Mouse (Mus musculus) granulocyte monocyte progenitor cell, adult 5-6 weeks (primary cell): ENCODE results near the gene Glb1l3. TPM values are rescaled to one million over a fixed set of nuclear protein-coding genes. Genes with fewer than 3 reads are reported as not detected.
A peak's percentile ranks its signal among the peaks of the same experiment; 100 is the strongest.
"Not testable (repeated sequence)": the region's sequence is repeated elsewhere in the genome, so short reads cannot be mapped to it uniquely, and the experiment has no call there.

Experiments used
- ATAC-seq: replicated peaks from 2 replicates; pipeline ENCODE4 v1.8.0; 2016; ENCODE audit warnings: mild to moderate bottlenecking, moderate TSS enrichment, inconsistent platforms; ENCODE audit not compliant: poor library complexity, severe bottlenecking
- total RNA-seq, 2 experiments: library from RNA; stranded (forward) in 1 of 2; stranded (reverse) in 1 of 2; fragments of 200-712, 200-1000 nt in 1 of 2; fragments of >200 nt in 1 of 2; fragmentation: Nextera tagmentation in 1 of 2; gene quantifications; 2 replicates each; pipeline ENCODE4 v1.2.3; 2014 to 2017

Gene Glb1l3
- not detected in 2 replicates for total RNA-seq (2014; fragmentation: Nextera tagmentation)
- not detected in 2 replicates for total RNA-seq (2017)

GRCm38 (mm10) chr9:26860751-26861150 is at the start of gene Glb1l3:
TSS of gene Glb1l3 (minus strand) at chr9:26860890.
- ATAC-seq, result no peak

DNA sequence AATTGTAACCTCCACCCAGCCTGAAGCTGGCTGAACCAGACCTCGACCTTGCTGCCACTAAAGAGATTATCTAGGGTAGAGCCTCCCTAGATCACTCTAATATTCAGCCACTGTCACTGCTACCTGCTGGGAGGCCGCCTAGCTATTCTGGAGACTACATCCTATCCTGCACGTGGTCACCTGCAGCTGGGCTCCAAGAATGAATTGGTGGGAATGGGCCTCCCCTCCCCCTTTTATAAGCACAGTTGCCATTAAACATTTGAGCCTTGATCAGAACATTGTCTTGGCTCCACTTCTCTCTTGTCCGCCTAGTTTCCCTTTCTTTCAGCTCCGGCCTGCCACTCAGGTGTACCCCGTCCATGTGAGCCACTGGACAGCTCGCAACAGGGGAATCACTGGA is 9.2 kb upstream of the Glb1l3 start:
- ATAC-seq, result not testable (repeated sequence)

- no peak for ATAC-seq
These were observed 29.6 kb downstream of the Glb1l3 start for GRCm38 (mm10) chr9:26831089-26831488.

GRCm38 (mm10) chr9:26819942-26820341 is 40.7 kb downstream of the Glb1l3 start:
- ATAC-seq, result no peak

DNA sequence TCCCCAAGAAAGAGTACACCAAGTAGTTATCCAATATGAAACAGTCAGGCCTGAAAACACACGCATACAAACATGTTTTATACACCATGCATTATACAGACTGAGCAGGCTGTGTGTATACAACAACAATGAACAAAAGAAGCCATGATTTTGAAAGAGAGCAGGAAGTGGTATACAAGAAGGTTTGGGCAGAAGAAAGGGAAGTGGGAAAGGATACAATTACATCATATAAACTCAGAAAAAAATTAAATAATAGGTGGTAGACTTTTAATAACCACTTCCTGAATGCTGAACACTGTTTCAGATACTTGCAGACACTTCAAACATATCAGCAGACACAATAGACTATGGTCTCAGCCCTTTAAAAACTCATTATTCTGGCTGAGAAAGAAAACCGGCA is 52.0 kb downstream of the Glb1l3 start:
- ATAC-seq, result peak; percentile 64

GRCm38 (mm10) chr9:26805935-26806666 is 54.6 kb downstream of the Glb1l3 start, which contains the start of gene Glb1l2:
TSS of gene Glb1l2 (minus strand) at chr9:26806468.
- peak; percentile 93 for ATAC-seq

GRCm38 (mm10) chr9:26804321-26804720 is 56.4 kb downstream of the Glb1l3 start:
- no peak for ATAC-seq

- ATAC-seq, result no peak
These were observed 60.3 kb downstream of the Glb1l3 start for GRCm38 (mm10) chr9:26800357-26800756.

DNA sequence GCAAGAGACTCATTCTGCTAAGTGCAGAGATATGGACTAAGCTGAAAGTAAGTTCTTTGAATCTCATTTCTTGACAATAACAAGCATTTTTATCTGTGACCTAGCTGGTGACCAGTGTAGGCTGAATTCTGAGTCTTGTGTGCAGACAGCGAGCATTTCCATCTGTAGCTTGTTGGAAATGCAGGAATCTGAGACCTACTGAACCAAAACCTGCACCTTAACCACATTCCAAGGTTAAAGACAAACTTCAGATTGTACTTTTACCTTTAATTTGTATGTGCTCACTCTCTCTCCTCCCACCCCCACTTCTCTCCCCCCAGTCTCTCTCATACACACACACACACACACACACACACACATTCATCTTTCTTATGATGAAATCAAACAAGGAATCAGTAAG is 62.0 kb downstream of the Glb1l3 start:
- no peak for ATAC-seq

GRCm38 (mm10) chr9:26798205-26798604 is 62.5 kb downstream of the Glb1l3 start:
- ATAC-seq, result no peak

GRCm38 (mm10) chr9:26792829-26793228 is 67.9 kb downstream of the Glb1l3 start:
- no peak for ATAC-seq

DNA sequence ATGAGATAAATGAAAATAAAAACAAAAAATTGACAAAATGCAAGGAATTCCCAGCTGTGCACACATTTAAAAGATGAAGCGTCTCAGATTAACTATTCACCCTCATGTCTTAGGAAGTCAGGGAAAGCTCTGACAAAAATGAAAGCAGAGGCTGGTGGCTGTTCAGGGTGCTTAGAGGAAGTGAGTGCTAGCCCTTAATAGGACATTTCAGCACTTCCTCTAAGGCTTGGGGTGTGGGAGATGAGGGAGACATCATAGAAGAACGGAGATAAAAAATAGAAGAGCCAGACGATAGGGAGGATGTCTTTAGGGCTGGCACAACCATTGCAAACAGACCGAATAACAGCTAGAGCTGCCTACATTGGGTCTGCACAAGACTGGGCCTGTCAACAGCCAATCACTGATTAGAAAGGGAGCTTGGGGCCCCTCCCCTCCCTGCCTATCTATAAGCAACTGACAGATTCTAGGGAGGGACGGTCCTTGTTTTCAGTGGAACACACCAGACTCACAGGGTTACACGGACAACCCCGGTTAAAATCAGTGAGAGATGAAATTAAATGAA is 77.2 kb downstream of the Glb1l3 start:
- peak; percentile 96 for ATAC-seq

DNA sequence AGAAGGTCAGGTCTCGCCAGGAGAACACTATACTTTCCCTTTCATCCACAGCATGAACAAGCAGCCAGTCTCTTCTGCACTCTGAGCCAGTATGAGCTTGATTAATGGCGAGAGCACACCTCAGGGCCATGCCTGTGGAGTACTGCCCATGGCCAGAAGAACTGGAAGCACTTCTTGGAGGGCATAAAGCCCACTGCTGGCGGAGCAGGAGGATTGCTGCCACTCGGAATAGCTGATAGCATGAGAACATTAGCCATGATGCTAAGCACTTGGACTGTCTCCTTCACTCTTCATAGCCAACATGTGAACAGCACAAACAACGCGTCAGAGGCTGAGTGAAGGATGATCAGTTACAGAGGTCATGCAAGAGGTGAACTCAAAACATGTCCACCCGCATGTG is 82.3 kb downstream of the Glb1l3 start:
- no peak for ATAC-seq

DNA sequence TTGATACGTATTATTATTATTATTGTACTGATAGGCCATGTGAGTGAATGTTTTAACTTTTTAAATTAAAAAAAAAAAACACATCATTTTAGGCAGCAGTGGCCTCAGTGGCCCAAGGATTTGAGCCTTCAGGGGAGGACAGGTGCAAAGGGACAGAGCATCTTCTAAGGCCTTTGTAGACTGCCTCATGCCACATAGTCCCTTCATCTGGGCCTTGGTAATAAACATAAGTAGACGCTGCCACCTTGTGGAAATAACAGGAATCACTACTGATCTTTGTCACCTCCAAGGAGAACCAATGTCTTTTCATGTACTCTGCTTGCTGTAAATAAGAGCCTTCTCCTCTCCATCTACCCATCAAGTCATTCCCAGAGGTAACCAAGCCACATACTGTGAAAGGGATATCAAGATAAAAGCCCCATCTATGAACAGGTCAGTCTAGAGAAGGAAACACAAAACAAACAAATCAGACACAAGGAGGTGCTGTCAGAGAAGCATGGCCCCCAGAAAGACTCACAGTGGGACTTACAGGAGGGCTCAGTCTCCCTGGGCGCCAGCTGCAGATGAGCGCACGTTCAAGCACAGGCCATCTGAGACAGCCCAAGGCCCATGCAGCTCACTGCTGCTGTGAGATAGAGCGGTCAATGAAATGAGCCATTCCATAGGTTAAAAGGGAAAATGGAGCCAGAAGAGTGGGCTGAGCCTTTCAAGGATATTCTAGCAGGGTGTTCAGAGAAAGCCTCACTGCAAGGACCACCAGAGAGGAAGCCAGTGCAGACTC is 84.4 kb downstream of the Glb1l3 start:
- ATAC-seq, result peak; percentile 77

GRCm38 (mm10) chr9:26775700-26776099 is 85.0 kb downstream of the Glb1l3 start:
- no peak for ATAC-seq

DNA sequence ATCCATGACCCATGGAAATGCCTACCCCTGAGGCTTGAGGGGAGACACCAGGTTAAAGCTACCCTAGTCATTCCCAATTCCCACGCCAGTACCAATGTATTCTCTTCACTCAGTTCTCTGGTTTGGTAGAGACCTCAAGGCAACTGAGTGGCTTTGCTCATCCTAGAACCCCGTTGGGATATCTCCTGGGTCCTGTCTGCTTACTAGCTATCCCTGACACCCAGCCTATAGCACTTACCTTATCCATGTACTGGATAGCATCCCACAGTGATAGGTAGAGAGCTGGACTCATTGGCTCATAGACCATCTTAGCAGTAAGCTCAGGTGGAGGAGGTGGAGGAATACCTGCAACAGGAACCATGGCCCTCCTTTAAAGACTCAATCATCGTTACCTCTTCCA is 92.5 kb downstream of the Glb1l3 start:
- no peak for ATAC-seq

Other genes starting within 250 kb of the Glb1l3 start
- gene B3gat1, start 127.2 kb downstream of the Glb1l3 start, total RNA-seq (2014; fragmentation: Nextera tagmentation), result not detected in 2 replicates
- gene B3gat1, start 127.2 kb downstream of the Glb1l3 start, total RNA-seq (2017), result not detected in 2 replicates
- gene Glb1l2, start 54.4 kb downstream of the Glb1l3 start, total RNA-seq (2014; fragmentation: Nextera tagmentation), result 1.2 TPM in 1 of 2 replicates, not detected in the other
- gene Glb1l2, start 54.4 kb downstream of the Glb1l3 start, total RNA-seq (2017), result 0.21 and 1.4 TPM in 2 replicates
- gene Gm1110, start 62.2 kb upstream of the Glb1l3 start, total RNA-seq (2014; fragmentation: Nextera tagmentation), result 1.3 TPM in 1 of 2 replicates, not detected in the other
- not detected in 2 replicates for gene Gm1110, start 62.2 kb upstream of the Glb1l3 start, total RNA-seq (2017)
- 33.0 and 46.8 TPM in 2 replicates for gene Acad8, start 138.7 kb upstream of the Glb1l3 start, total RNA-seq (2014; fragmentation: Nextera tagmentation)
- gene Acad8, start 138.7 kb upstream of the Glb1l3 start, total RNA-seq (2017), result 15.0 and 20.1 TPM in 2 replicates
- gene Thyn1, start 138.8 kb upstream of the Glb1l3 start, total RNA-seq (2014; fragmentation: Nextera tagmentation), result 154 and 179 TPM in 2 replicates
- 108 and 144 TPM in 2 replicates for gene Thyn1, start 138.8 kb upstream of the Glb1l3 start, total RNA-seq (2017)
- 35.9 and 47.6 TPM in 2 replicates for gene Vps26b, start 169.2 kb upstream of the Glb1l3 start, total RNA-seq (2014; fragmentation: Nextera tagmentation)
- 37.3 and 37.9 TPM in 2 replicates for gene Vps26b, start 169.2 kb upstream of the Glb1l3 start, total RNA-seq (2017)
- 56.6 and 57.9 TPM in 2 replicates for gene Ncapd3, start 169.3 kb upstream of the Glb1l3 start, total RNA-seq (2014; fragmentation: Nextera tagmentation)
- 45.1 and 49.9 TPM in 2 replicates for gene Ncapd3, start 169.3 kb upstream of the Glb1l3 start, total RNA-seq (2017)